Mouse (Mus musculus): ENCODE data around the gene Timp3.

The Timp3 gene

DNA sequence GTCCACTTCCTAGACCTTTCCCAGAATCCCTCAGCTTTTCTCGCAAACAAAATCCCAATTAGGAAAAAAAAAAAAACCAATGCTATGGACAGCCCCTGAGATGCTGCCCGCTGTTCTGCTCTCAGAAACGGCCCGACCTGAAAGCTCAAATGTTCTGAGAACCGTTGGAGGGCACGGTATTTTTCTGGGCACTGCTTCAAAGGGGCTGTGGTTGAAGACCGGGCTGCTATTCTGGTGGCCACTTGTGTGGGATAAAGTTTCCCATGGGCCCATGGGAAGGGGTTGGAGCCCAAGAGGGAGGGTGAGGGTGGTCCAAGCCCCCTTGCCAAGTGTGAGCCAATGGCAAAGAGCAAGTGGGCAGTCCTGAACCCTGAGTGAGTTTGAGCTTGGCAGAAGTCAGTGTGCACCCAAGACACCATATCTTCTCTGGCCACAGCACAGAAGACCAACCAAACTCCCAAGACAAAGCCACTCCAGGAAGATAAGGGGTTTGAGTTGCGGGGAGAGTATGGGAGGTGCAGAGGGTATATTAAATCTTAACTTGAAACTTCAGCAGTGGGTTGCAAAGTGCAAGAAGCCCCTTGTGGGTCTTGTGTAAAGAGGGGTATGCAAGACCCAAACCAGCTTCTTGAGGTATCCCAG, 29.2 kb downstream of the Timp3 start:
- no peak for DNase-seq

DNA sequence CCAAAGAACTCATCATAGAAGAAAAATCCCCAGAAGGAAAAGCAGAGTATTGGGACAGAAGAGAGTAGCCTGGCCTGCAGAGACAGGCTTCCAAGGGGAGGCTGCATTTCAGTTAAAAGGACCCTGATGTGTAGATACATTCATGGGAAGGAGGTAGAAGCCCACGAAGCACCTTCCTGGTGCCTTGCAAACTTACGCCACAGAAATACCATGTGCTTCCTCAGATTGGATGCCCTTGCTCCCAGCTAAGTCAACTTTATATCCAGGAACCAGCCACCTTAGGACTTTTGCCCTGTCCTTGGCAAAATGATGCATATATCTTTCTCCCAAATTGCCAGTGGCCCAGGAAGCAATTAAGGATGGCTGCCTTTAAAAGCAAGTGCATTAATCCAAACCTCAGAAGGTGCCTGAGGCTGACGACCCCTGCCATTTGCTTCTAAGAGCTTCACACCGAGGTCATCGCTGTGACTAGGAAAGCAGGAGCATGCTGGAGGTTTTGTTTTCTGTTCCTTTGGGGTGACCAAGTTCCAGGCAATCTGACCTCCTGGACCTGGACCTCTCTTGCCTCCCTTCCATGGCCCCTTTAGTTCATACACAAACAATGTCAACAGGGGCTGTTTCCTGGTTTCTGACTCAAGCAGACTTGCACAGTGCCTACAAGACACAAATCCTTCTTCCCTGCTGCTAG, 31.0 kb downstream of the Timp3 start:
- no peak for DNase-seq

DNA sequence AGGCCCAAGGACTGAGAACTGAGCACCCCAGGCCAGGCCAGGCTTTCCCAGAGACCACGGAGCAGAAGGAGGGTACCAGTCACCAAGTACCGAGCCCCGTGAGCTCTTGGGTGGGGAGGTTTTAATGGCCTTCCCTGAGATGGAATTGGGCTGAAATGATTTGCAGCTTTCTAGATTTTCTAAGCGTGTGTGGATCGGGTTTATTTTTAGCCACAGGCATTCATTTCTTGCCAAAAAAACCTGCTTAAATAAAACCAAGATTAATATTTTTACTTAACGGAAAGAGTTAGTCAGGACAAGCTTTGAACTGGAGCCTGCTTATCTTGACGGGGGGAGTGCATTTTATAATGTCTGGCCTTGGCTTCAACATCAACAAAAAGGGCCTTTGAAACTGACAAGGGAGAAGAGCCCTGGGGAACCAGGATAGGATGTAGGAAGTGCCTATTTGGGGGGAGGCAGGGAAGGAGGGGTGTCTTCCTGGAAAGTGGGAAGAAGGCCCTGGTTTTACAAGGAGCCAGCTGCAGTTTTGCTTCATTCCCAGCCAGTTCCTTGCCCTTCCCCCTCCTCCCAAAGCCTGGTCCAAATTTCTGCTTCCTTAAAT, 31.6 kb downstream of the Timp3 start:
- DNase-seq: no peak

DNA sequence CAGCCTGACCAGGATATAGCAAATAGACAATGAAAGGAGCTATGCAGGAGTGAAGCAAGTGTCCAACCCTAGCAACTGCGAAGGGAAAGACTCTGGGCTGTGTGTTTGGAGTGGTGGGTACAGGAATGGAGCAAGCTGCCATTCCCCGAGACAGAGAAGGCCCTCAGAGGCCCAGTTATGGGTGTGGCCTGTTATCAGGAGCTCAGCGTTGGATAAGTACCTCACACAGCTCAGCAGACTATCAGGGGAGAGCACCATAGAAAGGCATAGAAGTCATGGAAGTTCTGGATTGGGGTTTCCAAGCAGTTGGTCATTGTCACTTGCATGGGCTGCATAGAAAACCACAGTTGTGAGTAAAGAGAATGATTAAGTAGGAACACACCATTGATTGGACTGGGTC, 32.8 kb downstream of the Timp3 start:
- no peak for DNase-seq

DNA sequence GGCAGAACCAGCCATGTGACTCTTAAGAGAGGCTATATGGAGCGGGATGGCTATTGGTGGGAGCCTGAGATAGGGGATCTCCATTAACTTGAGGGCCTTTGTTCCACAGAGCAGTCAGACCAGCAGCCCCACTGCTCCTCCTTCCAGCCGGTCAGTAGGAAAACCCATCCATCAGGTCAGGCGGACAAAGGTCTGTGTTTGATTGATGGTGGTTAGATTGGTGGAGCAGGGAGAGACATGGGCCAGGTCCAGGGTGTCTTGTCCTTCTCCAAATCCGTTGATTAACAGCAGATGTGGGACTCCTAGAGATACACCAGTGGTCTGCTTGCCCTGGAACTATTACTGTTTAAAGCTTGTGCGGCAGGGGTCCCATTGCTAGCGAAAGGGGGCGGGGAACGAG, 34.4 kb downstream of the Timp3 start:
- DNase-seq: no peak

DNA sequence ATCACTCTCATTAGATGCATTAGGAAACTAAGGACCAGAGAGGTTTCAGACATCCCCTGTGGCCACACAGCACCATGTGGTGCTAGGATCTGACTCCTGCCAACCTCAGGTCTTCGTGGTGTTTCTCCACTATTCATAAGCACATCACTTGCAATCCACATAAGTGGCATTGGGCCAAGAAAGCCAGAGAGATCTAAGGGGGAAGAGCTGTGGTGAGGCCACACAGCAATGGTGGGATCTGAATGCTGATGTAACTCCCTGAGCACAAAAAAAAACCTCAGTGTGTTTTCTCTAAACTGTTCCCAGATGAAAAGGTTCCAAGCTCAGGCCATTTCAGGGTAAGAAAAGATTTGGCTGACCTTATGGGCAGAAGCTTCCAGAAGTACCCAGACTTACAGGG, 36.3 kb downstream of the Timp3 start:
- DNase-seq: no peak

DNA sequence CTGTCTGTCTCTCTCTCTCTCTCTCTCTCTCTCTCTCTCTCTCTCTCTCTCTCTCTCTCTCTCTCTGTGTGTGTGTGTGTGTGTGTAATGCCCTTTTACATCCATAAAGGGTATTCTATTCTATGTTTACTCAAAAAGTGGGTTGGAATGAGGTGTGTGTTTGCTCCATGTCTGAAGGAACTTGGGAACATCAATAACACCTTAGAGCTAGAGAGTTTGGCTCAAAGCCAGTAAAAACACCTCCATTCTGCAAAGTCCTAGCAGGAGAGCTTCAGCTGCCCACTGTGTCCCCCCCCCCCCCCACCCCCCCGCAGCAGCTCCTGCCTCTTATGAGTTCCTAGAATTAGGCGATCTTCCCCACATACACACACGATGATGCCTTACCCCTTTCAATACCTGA, 37.1 kb downstream of the Timp3 start:
- DNase-seq: no peak

DNA sequence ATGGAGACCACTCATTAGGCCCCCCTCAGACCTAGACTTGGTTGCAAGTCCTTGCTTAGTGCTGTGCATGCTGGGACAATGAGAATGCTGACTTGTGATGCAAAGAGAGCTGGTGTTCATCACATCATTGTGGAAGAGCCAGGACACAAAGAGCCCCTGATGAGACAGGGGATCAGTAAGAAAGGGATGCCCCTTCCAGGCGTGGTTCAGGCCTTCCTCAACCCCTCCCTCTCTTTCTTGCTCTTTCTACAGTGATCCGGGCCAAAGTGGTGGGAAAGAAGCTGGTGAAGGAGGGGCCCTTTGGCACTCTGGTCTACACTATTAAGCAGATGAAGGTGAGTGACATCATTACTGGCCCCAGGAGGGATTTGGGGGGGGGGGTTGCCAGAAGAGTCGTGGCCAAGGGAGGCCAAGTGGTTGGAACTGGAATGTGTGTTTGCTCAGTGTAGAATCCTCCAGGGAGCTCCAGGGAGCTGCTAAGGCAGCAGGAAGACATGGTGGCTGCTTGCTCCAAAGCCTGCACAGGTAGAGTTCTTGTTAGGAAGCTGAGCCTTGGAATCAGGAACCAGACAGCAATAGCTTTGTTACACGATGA, 38.0 kb downstream of the Timp3 start:
- no peak for DNase-seq

DNA sequence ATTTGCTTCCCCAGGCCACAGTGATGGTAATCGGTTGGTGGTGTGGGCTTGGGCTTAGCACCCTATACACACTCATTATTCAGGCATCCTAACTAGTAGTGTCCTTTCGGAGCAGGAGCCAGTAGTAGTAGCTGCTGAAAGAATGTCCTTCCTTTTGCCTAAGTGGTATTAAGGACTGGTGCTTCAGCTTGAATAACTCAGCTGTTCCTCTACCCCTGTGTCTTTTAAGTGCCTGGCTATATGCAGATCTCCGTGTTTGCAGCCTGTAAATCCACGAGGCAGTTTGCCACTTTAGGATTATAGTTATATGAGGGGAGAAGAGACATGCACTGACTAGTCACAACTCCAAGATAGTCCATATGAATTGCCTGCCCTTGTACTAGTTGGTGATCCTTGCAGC, 38.9 kb downstream of the Timp3 start:
- no peak for DNase-seq

DNA sequence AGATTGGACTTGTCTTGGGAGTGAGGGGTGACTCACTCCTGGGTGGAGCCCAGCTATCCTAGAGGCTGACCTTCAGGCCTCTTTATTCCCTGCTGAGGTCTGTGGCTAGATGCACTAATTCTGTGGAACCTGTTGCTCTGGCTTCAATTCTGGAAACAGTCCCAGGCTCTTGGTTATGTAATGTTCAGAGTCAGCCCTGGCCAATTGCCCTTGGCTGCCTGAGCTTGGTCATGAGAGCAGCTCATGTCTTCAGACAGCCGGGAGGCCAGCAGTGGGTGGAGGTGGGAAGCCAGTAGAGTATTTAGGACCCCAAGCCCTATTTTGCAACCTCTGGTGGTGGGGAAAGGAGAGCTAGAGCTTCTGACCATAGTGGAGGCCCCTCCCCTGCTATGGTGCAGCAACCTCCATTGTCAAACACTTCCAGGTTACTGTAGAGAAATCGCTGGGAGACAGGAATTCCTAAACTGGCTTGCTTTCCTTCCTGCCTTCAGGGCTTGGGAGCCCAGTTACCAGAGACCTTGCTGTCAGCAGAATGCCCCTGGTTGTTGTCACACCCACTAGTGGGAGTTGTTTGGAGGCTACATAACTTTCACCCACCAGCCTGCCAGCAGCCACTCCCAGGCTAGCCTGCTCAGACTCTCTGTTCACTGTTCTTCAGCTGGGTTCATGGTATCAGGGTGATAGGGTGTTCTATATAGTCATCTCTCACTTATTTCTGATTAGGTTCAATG, 39.6 kb downstream of the Timp3 start:
- DNase-seq: peak; percentile 91 to 95

DNA sequence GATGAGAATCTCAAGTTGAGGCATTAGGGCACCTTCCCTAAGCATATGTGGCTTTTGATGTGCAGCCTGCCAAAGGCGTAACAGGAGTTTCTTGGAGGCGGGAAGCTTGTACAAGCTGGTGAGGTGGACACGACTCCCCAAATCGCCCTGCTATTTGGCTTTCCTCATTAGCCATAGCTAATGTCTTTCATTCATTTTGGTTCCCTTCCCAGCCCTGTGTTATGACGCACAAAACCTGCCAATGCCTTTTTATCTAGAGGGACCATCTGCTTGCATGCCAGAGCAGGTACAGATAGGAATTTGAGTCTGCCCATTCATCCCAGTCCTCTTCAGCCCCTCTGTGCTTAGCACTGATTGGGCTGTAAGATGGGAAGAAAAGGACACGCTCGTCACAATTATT, 40.2 kb downstream of the Timp3 start:
- DNase-seq: peak in 1 of 2 experiments; percentile 54

DNA sequence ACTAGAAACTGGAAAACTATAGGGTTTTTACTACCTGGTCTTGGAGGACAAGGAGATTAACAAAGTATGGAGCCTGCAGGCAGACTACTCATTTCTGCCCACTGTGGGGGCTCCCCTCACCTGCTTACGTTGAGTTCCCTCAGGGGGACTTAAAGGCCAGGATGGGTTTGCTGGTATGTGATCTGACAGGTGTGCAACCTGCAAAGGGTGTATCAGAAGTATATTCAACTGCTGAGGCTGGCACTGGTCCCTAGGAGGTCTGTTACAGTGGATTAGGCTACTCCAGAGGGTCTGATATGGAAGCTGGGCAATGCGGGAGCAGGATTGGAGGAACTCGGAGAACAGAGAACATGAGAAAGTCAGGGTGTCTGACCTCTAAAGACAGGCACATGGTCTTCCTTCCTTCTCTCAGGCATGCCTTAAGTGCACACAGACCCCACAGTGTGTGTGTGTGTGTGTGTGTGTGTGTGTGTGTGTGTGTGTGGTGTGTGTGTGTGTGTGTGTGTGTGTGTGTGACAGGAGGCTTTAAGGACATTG, 40.9 kb downstream of the Timp3 start:
- no peak for DNase-seq

DNA sequence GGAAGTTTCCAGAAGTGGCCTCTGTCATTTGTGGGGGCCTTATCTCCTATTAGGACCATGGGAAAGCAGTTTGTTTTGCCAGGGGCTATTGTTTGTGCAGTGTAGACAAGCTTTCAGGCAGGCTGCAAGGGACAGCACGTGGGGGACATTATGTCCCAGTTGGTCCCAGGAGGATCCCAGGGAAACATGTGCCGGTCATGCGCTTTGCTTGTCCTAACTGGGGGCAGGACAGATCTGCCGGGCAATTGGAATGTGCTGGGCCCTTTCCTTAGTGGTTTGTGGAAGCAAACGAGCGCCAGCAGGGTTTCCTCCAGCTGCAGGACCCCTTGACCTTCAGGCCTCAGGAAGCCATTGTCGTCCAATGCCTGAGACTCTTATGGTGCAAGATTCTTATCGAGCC, 41.4 kb downstream of the Timp3 start:
- no peak for DNase-seq

DNA sequence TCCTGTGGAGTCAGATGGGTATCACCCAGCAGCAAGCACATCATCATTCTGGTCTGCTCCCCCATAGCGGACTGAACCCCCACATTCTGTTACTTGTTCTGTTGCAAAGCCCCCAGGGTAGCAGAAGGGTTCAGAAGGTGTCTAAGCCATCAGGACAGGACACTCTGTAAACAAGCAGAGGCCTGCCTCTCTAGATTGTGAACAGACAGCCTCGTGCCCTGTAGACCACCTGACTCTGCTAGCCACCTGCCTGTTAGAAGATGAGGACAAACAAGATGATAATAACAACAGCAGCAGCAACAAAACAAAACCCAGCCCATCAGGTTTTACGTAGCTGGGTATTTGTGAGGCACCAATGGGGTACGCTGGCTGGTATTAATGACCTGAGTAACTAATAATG, 42.0 kb downstream of the Timp3 start:
- DNase-seq: no peak

DNA sequence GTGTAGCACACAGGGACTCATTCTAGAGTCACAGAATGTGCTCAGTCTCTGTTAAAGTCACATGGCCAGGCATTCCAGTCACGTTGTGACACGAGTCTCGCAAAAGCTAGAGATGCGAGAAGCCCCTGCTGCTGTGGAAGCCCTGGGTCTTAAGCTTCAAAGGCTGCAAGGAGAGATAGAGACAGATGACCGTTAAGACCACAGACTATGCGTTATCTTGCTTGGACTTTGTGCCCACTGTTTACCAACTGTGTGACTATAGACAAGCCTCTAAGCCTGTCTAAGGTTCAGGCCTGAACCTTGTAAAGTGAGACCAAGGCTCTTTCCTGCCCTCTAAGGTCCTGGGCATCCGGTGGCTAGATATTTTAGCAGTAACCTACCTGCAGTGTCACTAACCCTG, 42.5 kb downstream of the Timp3 start:
- DNase-seq: no peak

DNA sequence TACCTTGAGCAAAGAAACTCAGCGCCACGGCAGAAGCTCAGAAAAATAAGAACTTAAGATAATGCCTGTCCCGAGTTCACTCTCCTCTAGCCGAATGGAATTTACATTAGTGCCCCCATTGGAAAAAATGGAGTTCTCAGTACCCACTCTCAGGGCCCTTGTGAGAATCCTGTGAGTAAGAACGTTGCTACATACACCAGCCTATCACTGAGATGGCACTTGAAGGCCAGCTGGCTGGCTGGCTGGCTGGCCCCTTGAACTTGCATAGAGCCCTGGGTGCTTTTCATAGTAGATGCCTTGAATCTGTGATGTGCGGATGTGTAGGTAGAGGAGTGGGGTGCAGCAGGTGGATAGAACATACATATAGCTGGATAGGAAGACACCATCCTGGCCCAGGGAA, 43.2 kb downstream of the Timp3 start:
- no peak for DNase-seq

DNA sequence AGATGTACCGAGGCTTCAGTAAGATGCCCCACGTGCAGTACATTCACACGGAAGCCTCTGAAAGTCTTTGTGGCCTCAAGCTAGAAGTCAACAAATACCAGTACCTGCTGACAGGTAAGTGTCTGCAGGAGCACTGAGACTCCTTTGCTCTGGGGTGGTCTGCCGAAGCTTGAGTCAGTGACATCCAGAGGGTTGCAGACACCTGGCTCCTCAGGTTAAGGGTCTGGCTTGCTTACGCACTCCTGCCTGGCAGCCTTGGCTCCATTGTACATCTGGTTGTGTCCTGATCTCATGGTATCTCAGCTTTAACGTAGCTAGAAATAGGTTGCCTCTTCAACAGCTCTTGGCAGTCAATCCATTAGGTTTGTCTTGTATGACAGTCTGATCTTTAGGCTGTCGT, 43.8 kb downstream of the Timp3 start:
- no peak for DNase-seq

DNA sequence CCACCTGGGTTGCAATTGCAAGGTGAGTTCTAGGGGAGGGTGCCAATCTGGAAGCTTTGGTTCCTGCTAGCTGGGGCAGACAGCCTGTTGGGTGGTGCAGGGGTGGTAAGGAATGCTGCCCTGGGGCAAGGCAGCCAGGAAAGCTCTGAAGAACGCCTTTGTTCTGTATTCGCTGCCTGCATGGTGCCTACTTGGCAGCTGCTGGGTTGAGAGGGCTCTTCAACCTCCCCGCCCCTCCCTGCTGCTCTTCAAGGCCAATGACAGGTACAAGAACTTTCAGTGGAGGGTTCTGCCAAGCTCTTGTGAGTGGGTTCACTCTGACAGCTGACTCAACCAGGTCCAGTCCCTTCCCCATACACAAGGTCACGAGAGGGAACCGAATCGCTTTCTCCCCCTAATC, 44.5 kb downstream of the Timp3 start:
- DNase-seq: no peak

DNA sequence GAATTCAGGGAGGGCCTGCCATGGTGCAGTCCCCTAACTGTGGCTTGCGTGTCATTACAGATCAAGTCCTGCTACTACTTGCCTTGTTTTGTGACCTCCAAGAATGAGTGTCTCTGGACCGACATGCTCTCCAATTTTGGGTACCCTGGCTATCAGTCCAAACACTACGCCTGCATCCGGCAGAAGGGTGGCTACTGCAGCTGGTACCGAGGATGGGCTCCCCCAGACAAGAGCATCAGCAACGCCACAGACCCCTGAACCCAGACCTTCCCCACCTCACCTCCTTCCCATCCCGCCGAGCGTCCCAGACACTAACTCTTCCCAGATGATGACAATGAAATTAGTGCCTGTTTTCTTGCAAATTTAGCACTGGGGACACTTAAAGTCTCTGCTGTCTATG, 45.5 kb downstream of the Timp3 start:
- DNase-seq: no peak

DNA sequence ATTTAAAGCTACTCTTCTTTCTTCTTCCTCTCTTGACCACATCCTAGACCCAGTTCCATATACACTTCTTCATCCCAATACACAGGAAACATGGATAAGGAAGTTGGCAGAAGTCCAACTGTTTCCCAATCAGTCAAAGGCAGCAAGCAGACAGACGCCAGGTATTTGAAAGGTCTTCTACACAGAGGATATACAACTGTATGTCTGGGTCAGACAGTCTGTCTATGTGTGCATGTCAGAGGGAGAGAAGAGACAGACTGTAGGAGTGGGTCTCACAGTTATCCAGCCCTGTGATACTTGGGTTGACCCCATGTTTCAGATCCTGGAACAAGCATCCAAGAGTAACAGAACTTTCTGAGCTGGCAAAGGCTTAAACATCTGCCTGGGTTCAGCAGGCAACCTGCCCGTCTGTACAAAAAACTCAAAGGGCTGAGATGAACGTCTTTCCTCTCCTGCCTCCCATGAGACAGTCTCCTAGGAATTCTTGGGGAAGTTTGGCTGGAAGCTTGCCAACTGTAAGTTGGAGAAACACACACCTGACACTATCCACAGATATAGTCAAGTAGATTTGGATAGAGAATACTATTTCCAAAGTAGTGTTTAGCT, 46.2 kb downstream of the Timp3 start:
- DNase-seq: no peak

DNA sequence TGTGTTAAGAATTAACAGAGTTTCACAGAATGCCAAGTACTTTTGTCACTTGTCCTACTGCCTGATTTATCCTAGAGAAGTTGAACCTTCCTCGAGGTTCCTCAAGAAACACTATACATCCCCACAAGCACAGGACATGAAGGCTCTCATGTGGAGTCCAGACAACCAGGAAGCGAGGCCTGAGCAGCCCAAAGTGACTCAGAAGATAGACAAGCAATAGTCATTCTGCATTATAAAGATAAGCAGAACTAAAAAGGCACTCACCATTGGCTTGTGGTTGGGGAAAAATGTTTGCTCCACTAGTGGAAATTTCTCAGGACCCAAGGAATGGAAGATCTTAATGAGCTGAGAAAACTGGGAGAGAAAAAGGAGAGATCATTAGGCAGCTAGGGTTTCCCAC, 51.1 kb downstream of the Timp3 start:
- DNase-seq: no peak

DNA sequence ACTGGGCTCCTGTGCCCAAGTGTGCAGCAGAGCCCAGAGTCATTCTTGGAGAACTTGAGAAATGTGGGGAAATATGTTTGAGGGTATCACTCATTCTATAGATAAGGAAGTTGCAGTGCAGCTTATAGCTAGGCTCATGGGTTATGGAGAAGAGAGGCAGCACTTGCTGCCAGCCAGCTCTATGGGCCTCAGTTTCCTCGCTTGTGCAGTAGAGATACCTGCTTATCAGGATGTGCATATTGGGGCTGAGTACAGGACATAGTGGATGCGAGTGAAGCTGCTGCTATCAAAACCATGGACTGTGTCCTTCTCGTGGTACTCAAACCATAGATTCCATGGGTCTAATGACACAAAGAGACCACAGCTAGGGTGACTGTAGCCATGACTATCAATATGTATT, 52.3 kb downstream of the Timp3 start:
- no peak for DNase-seq
